Mouse (Mus musculus) forebrain, embryonic 15.5 days (tissue): ENCODE measurements at regions not wholly inside any gene's neighbourhood (a gene's known extent, or its start where the extent isn't known, plus 50 kb on each side); places are given as distances from the start of the nearest gene placed in this dataset.

Source experiments
- ATAC-seq: fragments of 200-750 bp; cut with Nextera tagmentation; replicated peaks from 2 replicates; pipeline ENCODE4 v1.8.0; 2017; ENCODE audit warnings: mild to moderate bottlenecking, moderate TSS enrichment, moderate library complexity
- H3K27ac ChIP-seq: fragments of 300-500 bp; sonication (generic); replicated peaks from 2 replicates; pipeline ENCODE4 v1.5.1; 2015; ENCODE audit warnings: mild to moderate bottlenecking, inconsistent platforms
- H3K27me3 ChIP-seq: fragments of 300-500 bp; sonication (generic); 2 replicates; pipeline ENCODE4 v1.6.1; 2015; ENCODE audit warnings: inconsistent platforms
- H3K36me3 ChIP-seq: fragments of 300-500 bp; sonication (generic); 2 replicates; pipeline ENCODE4 v1.6.1; 2015; ENCODE audit warnings: mild to moderate bottlenecking, inconsistent platforms
- H3K4me1 ChIP-seq: fragments of 300-500 bp; sonication (generic); 2 replicates; pipeline ENCODE4 v1.6.1; 2015; ENCODE audit warnings: inconsistent platforms
- H3K4me2 ChIP-seq: fragments of 300-500 bp; sonication (generic); replicated peaks from 2 replicates; pipeline ENCODE4 v1.6.1; 2015; ENCODE audit warnings: mild to moderate bottlenecking, inconsistent platforms
- H3K4me3 ChIP-seq: fragments of 300-500 bp; sonication (generic); 2 replicates; pipeline ENCODE4 v1.5.1; 2015; ENCODE audit warnings: mild to moderate bottlenecking, inconsistent platforms
- H3K9ac ChIP-seq: fragments of 300-500 bp; sonication (generic); replicated peaks from 2 replicates; pipeline ENCODE4 v1.6.1; 2015; ENCODE audit warnings: mild to moderate bottlenecking, inconsistent platforms
- H3K9me3 ChIP-seq: fragments of 300-500 bp; sonication (generic); 2 replicates; pipeline ENCODE4 v1.6.1; 2016; ENCODE audit warnings: inconsistent platforms
- WGBS: fragments of 180-500 bp; shearing (Covaris S2); methylation state at CpG from one replicate; pipeline ENCODE4 v1.1.7; 2015; ENCODE audit warnings: mixed read lengths; 5-methylcytosine and 5-hydroxymethylcytosine counted together

- Histone ChIP-seq H3K9me3 (no peaks in the 10 kb centered on the region), H3K9ac (no peak overlapping the region), H3K4me2 (no peak overlapping the region), H3K4me1 (no peaks in the 10 kb centered on the region), H3K36me3 (no peaks in the 10 kb centered on the region), H3K27ac (no peak overlapping the region), H3K27me3 (no peaks in the 10 kb centered on the region), H3K4me3 (no peak overlapping the region)
- ATAC-seq = no peak
- 89% methylated on average over 6 of the region's 6 CpGs for WGBS
Measured at GRCm38 (mm10) chr10:108024227-108024626, 112.3 kb upstream of the Otogl start.

- Histone ChIP-seq H3K4me2 (no peak overlapping the region), H3K4me3 (no peak overlapping the region), H3K36me3 (no peaks in the 10 kb centered on the region), H3K4me1 (no peaks in the 10 kb centered on the region), H3K9me3 (no peaks in the 10 kb centered on the region), H3K9ac (no peak overlapping the region), H3K27ac (no peak overlapping the region), H3K27me3 (no peaks in the 10 kb centered on the region)
- whole genome bisulfite sequencing = 92% methylated on average over 1 of the region's 1 CpGs
- ATAC-seq = no peak
Measured at GRCm38 (mm10) chr10:108016552-108016951, 104.6 kb upstream of the Otogl start.

- Histone ChIP-seq H3K9me3 (no peaks in the 10 kb centered on the region), H3K27me3 (no peaks in the 10 kb centered on the region), H3K36me3 (no peaks in the 10 kb centered on the region), H3K4me1 (no peaks in the 10 kb centered on the region), H3K4me3 (no peak overlapping the region), H3K9ac (no peak overlapping the region), H3K27ac (no peak overlapping the region), H3K4me2 (no peak overlapping the region)
- ATAC-seq = no peak
- WGBS = 78% methylated on average over 2 of the region's 2 CpGs
Measured at GRCm38 (mm10) chr10:107994836-107995585, 83.1 kb upstream of the Otogl start.

GRCm38 (mm10) chr10:107992621-107993020 is 80.7 kb upstream of the Otogl start:
- ATAC-seq = no peak
- Histone ChIP-seq H3K4me1 (no peaks in the 10 kb centered on the region), H3K27me3 (no peaks in the 10 kb centered on the region), H3K27ac (no peak overlapping the region), H3K4me3 (no peak overlapping the region), H3K9ac (no peak overlapping the region), H3K36me3 (no peaks in the 10 kb centered on the region), H3K4me2 (no peak overlapping the region), H3K9me3 (no peaks in the 10 kb centered on the region)
- 71% methylated on average over 3 of the region's 3 CpGs for WGBS

GRCm38 (mm10) chr10:107990557-107990956 is 78.6 kb upstream of the Otogl start:
- WGBS = 96% methylated on average over 3 of the region's 3 CpGs
- H3K4me1 ChIP-seq = no peaks in the 10 kb centered on the region

GRCm38 (mm10) chr10:107989913-107990312 is 78.0 kb upstream of the Otogl start:
- Histone ChIP-seq H3K4me1 (no peaks in the 10 kb centered on the region), H3K4me2 (no peak overlapping the region), H3K27me3 (no peaks in the 10 kb centered on the region), H3K27ac (no peak overlapping the region), H3K36me3 (no peaks in the 10 kb centered on the region), H3K9me3 (no peaks in the 10 kb centered on the region), H3K4me3 (no peak overlapping the region), H3K9ac (no peak overlapping the region)
- no peak for ATAC-seq
- 95% methylated on average over 2 of the region's 2 CpGs for WGBS

More at GRCm38 (mm10) chr10:107990557-107990956, 78.6 kb upstream of the Otogl start:
- H3K9ac ChIP-seq = no peak overlapping the region
- H3K27me3 ChIP-seq = no peaks in the 10 kb centered on the region
- H3K9me3 ChIP-seq = no peaks in the 10 kb centered on the region
- no peaks in the 10 kb centered on the region for H3K36me3 ChIP-seq
- H3K4me2 ChIP-seq = no peak overlapping the region
- no peak overlapping the region for H3K4me3 ChIP-seq
- no peak for ATAC-seq
- no peak overlapping the region for H3K27ac ChIP-seq

GRCm38 (mm10) chr10:107982632-107983031 is 70.7 kb upstream of the Otogl start:
- Histone ChIP-seq H3K36me3 (no peaks in the 10 kb centered on the region), H3K9ac (no peak overlapping the region), H3K27me3 (no peaks in the 10 kb centered on the region), H3K4me1 (no peaks in the 10 kb centered on the region), H3K4me3 (no peak overlapping the region), H3K4me2 (no peak overlapping the region), H3K9me3 (no peaks in the 10 kb centered on the region), H3K27ac (no peak overlapping the region)
- no peak for ATAC-seq
- WGBS = 28% methylated on average over 5 of the region's 5 CpGs

- no peak overlapping the region for H3K9ac ChIP-seq
Measured at GRCm38 (mm10) chr10:107982082-107982481, 70.1 kb upstream of the Otogl start.

GRCm38 (mm10) chr10:107976392-107976965 is 64.5 kb upstream of the Otogl start:
- Histone ChIP-seq H3K4me3 (no peak overlapping the region), H3K9ac (no peak overlapping the region), H3K9me3 (no peaks in the 10 kb centered on the region), H3K36me3 (no peaks in the 10 kb centered on the region), H3K4me2 (no peak overlapping the region), H3K4me1 (no peaks in the 10 kb centered on the region), H3K27ac (no peak overlapping the region), H3K27me3 (no peaks in the 10 kb centered on the region)
- ATAC-seq = no peak
- WGBS = 94% methylated on average over 3 of the region's 3 CpGs

More at GRCm38 (mm10) chr10:107982082-107982481, 70.1 kb upstream of the Otogl start:
- no peak overlapping the region for H3K27ac ChIP-seq
- H3K9me3 ChIP-seq = no peaks in the 10 kb centered on the region
- H3K27me3 ChIP-seq = no peaks in the 10 kb centered on the region
- whole genome bisulfite sequencing = 96% methylated on average over 1 of the region's 1 CpGs
- ATAC-seq = no peak
- no peak overlapping the region for H3K4me3 ChIP-seq
- H3K4me2 ChIP-seq = no peak overlapping the region
- no peaks in the 10 kb centered on the region for H3K36me3 ChIP-seq
- no peaks in the 10 kb centered on the region for H3K4me1 ChIP-seq

GRCm38 (mm10) chr10:107971748-107972147 is 59.8 kb upstream of the Otogl start:
- no peak overlapping the region for H3K9ac ChIP-seq
- ATAC-seq = no peak
- no peak overlapping the region for H3K4me3 ChIP-seq
- no peaks in the 10 kb centered on the region for H3K36me3 ChIP-seq
- H3K4me1 ChIP-seq = no peaks in the 10 kb centered on the region
- no peaks in the 10 kb centered on the region for H3K9me3 ChIP-seq
- H3K27ac ChIP-seq = no peak overlapping the region
- H3K27me3 ChIP-seq = no peaks in the 10 kb centered on the region
- no peak overlapping the region for H3K4me2 ChIP-seq

- H3K36me3 ChIP-seq = no peaks in the 10 kb centered on the region
- no peaks in the 10 kb centered on the region for H3K27me3 ChIP-seq
- no peak overlapping the region for H3K9ac ChIP-seq
- no peak overlapping the region for H3K27ac ChIP-seq
- no peak overlapping the region for H3K4me2 ChIP-seq
- ATAC-seq = no peak
- H3K9me3 ChIP-seq = no peaks in the 10 kb centered on the region
- WGBS = 91% methylated on average over 11 of the region's 11 CpGs
- H3K4me1 ChIP-seq = no peaks in the 10 kb centered on the region
- no peak overlapping the region for H3K4me3 ChIP-seq
Measured at GRCm38 (mm10) chr10:107966996-107967395, 55.1 kb upstream of the Otogl start.

- no peak overlapping the region for H3K9ac ChIP-seq
- no peak overlapping the region for H3K27ac ChIP-seq
- H3K27me3 ChIP-seq = no peaks in the 10 kb centered on the region
- H3K4me3 ChIP-seq = no peak overlapping the region
- 76% methylated on average over 1 of the region's 1 CpGs for WGBS
- ATAC-seq = no peak
- H3K9me3 ChIP-seq = no peaks in the 10 kb centered on the region
- no peaks in the 10 kb centered on the region for H3K4me1 ChIP-seq
- H3K4me2 ChIP-seq = no peak overlapping the region
- H3K36me3 ChIP-seq = no peaks in the 10 kb centered on the region
Measured at GRCm38 (mm10) chr10:107964022-107964421, 52.1 kb upstream of the Otogl start.

GRCm38 (mm10) chr10:107962130-107962529 is 50.2 kb upstream of the Otogl start:
- WGBS = 89% methylated on average over 3 of the region's 3 CpGs
- Histone ChIP-seq H3K9me3 (no peaks in the 10 kb centered on the region), H3K4me1 (no peaks in the 10 kb centered on the region), H3K27me3 (no peaks in the 10 kb centered on the region), H3K9ac (no peak overlapping the region), H3K36me3 (no peaks in the 10 kb centered on the region), H3K4me3 (no peak overlapping the region), H3K27ac (no peak overlapping the region), H3K4me2 (no peak overlapping the region)
- no peak for ATAC-seq
